Mouse (Mus musculus) 416B (cell line): ENCODE measurements at regions not wholly inside any gene's neighbourhood (a gene's known extent, or its start where the extent isn't known, plus 50 kb on each side); places are given as distances from the start of the nearest gene placed in this dataset.

ENCODE experiments used
- DNase-seq: peaks from one replicate; pipeline ENCODE4 v3.0.0; 2011; ENCODE audit warnings: low read depth

DNA sequence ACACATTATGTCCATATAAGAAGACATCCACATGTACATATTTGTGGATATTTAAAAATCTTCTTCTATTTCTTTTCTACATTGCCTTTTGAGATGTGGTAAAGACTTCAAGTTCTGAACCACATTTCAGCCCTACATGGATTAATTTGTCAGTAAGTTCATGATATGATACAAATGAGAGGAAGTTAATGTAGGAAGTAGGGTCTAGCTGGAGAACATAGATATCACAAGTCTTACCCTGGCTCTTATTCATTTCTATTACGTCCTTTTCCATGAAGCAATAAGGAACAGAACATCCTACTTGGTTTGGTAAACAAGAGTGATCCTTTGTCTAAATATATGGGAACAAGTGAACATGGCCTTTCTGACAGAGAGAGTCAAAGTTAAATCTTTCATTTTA, 375.6 kb downstream of the H2afb1 start:
- peak; percentile 48 for DNase-seq
